Mouse (Mus musculus): ENCODE results near the gene Cfap44. TPM values are rescaled to one million over a fixed set of nuclear protein-coding genes. Genes with fewer than 3 reads are reported as not detected.

Cfap44 gene
- not detected for total RNA-seq (2023)

DNA sequence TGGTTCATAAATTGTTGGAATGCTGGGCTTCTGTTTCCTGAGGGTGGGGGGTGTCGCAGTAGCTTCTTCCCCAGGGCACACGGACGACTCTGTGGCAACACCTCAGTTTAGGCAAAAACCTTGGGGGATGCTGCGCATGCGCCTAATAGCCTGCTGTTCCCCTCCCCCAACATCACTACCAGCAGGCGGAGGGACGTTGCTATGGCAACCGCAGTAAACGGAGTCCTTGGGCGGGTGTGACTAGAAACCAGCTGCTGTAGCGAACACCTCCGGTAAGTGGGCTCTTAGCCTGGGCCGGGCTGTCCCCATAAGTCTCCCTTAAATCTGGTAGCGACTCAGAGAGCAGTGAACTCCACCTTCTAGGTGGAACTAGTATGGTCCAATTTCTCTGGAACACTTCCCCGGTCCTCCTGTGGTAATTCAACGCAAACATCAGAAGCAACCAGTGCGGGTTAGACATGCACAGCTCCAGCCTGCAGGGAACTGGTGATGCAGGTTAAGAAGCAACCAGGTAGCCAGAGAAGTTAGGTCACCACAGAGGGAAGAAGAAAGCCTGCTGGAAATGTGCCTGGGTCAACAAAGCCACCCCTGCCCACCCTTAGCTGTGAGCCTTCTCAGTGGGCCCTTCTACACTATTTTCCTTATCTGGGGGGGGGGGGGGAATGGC is at the start of gene Cfap44:
Gene Cfap44 (plus strand): TSS at position 220 of the 667 bp plus-strand sequence.

GRCm38 (mm10) chr16:44347071-44347901 is 47.3 kb upstream of the Cfap44 start, which contains the start of gene Spice1:
Gene Spice1 (plus strand): TSS chr16:44347121.

Other genes with a start within 250 kb of the Cfap44 start
- 10 to 100 TPM; 28.5 to 28.9 TPM for gene Usf3, start 221.6 kb upstream of the Cfap44 start, total RNA-seq (2023)
- under 1 TPM; 0.13 to 0.40 TPM for gene Sidt1, start 61.6 kb upstream of the Cfap44 start, total RNA-seq (2023)
- 10 to 100 TPM in 1 of 2 experiments, 1 to 10 TPM in 1; 9.1 to 10.7 TPM for gene Spice1, start 47.7 kb upstream of the Cfap44 start, total RNA-seq (2023)
- gene Boc, start 164.1 kb downstream of the Cfap44 start, total RNA-seq (2023), result not detected

Measured in neutrophil, adult 59 days (primary cell).